Mouse (Mus musculus): ENCODE data around the gene Endov. TPM values are rescaled to one million over a fixed set of nuclear protein-coding genes. Genes with fewer than 3 reads are reported as not detected.

The Endov gene
- polyA plus RNA-seq, 1 experiment from 2014 or later, result 16.3 TPM

DNA sequence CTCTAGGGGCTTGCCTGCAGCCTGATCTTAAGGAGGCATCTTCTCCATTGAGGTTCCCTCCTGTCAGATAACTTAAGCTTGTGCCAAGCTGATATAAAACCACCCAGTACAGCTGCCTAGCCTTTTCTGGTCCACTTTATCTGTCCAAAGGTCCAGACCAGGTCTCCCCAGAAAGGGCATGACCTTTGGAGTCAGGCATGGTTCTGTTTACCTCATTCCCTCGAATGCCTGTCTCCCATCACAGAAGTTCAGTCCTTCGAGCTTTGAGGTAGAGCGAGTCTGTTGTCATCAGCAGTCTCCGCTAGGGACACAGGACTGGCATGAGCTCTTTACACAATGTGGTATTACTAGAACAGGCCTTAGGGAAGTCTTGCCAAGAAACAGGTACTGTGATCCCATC, 15.2 kb downstream of the Endov start:
- DNase-seq (ENCODE audit: low spot score), result no peak
- Histone ChIP-seq H3K27me3 (ENCODE audit: insufficient read depth, low read length) (no peaks in the 10 kb centered on the region), H3K9me3 (replicated peaks; ENCODE audit: low read length) (no peaks in the 10 kb centered on the region), H3K4me1 (replicated peaks; ENCODE audit: insufficient read depth, low read length) (no peaks in the 10 kb centered on the region), H3K4me3 (replicated peaks; ENCODE audit: low read depth, low read length) (no peak overlapping the region), H3K9ac (ENCODE audit: low read depth, low read length) (no peak overlapping the region), H3K27ac (no peak overlapping the region), H3K4me2 (ENCODE audit: low read length) (no peak overlapping the region), H3K36me3 (ENCODE audit: insufficient read depth, low read length) (peaks cover 50% of the 10 kb centered on the region; the same call in 1 of the 2 replicates)
- WGBS, result 88% methylated on average over 4 of the region's 4 CpGs
- no peak for TF ChIP-seq CTCF (IDR thresholded peaks at IDR 0.05; ENCODE audit: low read depth)
- no peak for ATAC-seq (replicated peaks; ENCODE audit: low FRiP score, low read depth)

DNA sequence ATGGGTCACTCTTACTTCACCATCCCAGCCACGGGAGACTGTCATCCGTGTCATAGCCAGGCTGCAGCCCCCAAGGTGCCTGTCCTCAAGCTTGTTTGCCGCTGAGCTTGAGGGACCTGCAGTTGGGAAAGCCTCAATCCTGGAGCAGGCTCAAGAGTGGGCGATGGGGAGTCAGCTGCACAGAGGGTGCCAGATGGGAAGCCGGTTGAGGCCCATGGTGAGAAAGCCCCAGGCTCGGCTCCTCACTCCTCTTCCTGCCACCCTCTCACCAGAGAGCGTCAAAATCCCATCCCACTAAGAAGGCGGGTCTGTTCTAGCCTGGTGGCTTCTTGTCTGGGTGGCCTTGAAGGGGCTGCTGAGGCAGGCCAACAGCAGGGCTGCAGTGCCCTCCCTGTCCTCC, 16.6 kb downstream of the Endov start:
- Histone ChIP-seq H3K4me2 (ENCODE audit: low read length) (no peak overlapping the region), H3K9ac (ENCODE audit: low read depth, low read length) (no peak overlapping the region), H3K27me3 (ENCODE audit: insufficient read depth, low read length) (0 out of 2 replicates have a peak, but pooled peaks cover 2% of the 10 kb centered on the region), H3K27ac (no peak overlapping the region), H3K9me3 (replicated peaks; ENCODE audit: low read length) (no peaks in the 10 kb centered on the region), H3K4me1 (replicated peaks; ENCODE audit: insufficient read depth, low read length) (no peaks in the 10 kb centered on the region), H3K36me3 (ENCODE audit: insufficient read depth, low read length) (peaks cover 36% of the 10 kb centered on the region; the same call in 1 of the 2 replicates), H3K4me3 (replicated peaks; ENCODE audit: low read depth, low read length) (no peak overlapping the region)
- WGBS, result 85% methylated on average over 8 of the region's 8 CpGs
- no peak for TF ChIP-seq CTCF (IDR thresholded peaks at IDR 0.05; ENCODE audit: low read depth)
- DNase-seq (ENCODE audit: low spot score), result no peak
- no peak for ATAC-seq (replicated peaks; ENCODE audit: low FRiP score, low read depth)

DNA sequence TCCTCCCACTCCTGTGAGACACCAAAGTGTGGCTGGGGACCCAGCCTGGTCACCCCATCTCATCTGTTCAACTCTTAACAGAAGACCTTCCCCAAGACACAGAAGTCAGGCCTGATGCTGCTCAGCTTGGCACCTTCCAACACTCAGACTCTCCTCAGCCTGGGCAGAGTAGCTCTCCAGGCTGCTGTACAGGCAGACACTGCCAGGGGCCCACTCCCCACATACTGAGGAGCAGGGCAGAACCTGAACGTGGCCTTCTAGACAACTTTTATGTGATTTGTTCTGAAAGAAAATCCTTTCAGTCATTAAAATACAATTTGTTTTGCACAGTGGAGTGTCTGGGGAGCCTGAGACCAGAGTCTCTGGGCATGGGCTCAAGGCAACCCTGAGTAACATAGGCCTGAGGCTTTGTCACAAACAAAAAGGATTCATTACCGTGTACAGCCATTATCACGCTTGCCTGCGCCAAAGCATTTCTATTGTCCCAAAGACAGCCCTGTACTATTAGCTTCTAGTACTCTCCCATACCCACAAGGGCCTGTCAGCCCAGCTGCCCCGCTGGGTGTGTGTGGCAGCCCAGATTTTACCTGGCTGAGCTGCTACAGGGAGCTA, 18.1 kb downstream of the Endov start:
- Histone ChIP-seq H3K27me3 (ENCODE audit: insufficient read depth, low read length) (0 out of 2 replicates have a peak, but pooled peaks cover 2% of the 10 kb centered on the region), H3K36me3 (ENCODE audit: insufficient read depth, low read length) (peaks cover 26% of the 10 kb centered on the region; the same call in 1 of the 2 replicates), H3K4me2 (ENCODE audit: low read length) (no peak overlapping the region), H3K4me3 (replicated peaks; ENCODE audit: low read depth, low read length) (no peak overlapping the region), H3K27ac (no peak overlapping the region), H3K4me1 (replicated peaks; ENCODE audit: insufficient read depth, low read length) (no peaks in the 10 kb centered on the region), H3K9me3 (replicated peaks; ENCODE audit: low read length) (no peaks in the 10 kb centered on the region), H3K9ac (ENCODE audit: low read depth, low read length) (no peak overlapping the region)
- WGBS, result 65% methylated on average over 5 of the region's 5 CpGs
- ATAC-seq (replicated peaks; ENCODE audit: low FRiP score, low read depth), result no peak
- no peak for DNase-seq (ENCODE audit: low spot score)
- TF ChIP-seq CTCF (IDR thresholded peaks at IDR 0.05; ENCODE audit: low read depth), result no peak

DNA sequence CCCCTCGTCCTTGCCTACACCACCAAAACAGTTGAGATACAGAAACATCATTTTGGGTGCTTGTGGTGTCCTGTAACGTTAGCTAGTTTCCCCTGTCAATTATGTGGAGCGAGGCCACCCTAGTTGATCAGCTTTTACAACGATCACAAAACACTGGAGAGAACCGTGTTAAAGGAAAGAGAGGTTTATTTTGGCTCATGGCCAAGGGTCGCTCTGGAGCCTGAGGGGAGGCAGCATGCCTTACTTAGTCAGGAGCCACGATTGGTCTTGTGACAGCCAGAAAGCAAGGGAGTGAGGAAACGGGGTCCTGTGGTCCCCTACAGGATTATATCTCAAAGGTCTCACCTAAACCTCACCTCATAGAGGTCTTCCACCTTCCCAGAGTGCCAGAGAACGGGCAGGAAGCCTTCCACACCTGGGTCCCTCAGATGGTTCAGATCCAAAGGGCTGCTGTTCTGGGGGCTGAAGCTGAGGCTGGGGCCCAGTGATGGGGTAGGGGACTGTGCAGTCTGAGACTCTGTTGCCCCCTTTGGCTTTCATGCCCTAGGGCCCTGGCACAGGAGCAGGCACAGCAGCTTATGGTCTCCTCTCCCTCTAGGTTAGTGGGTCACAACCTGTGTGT, 22.0 kb downstream of the Endov start:
- DNase-seq (ENCODE audit: low spot score) (no peak), ATAC-seq (replicated peaks; ENCODE audit: low FRiP score, low read depth) (no peak)
- Histone ChIP-seq H3K9me3 (replicated peaks; ENCODE audit: low read length) (no peaks in the 10 kb centered on the region), H3K36me3 (ENCODE audit: insufficient read depth, low read length) (no peaks in the 10 kb centered on the region), H3K9ac (ENCODE audit: low read depth, low read length) (no peak overlapping the region), H3K4me1 (replicated peaks; ENCODE audit: insufficient read depth, low read length) (0 out of 2 replicates have a peak, but pooled peaks cover 3% of the 10 kb centered on the region), H3K4me2 (ENCODE audit: low read length) (no peak overlapping the region), H3K4me3 (replicated peaks; ENCODE audit: low read depth, low read length) (no peak overlapping the region), H3K27ac (no peak overlapping the region), H3K27me3 (ENCODE audit: insufficient read depth, low read length) (0 out of 2 replicates have a peak, but pooled peaks cover 2% of the 10 kb centered on the region)
- no peak for TF ChIP-seq CTCF (IDR thresholded peaks at IDR 0.05; ENCODE audit: low read depth)
- WGBS, result 22% methylated on average over 9 of the region's 9 CpGs

DNA sequence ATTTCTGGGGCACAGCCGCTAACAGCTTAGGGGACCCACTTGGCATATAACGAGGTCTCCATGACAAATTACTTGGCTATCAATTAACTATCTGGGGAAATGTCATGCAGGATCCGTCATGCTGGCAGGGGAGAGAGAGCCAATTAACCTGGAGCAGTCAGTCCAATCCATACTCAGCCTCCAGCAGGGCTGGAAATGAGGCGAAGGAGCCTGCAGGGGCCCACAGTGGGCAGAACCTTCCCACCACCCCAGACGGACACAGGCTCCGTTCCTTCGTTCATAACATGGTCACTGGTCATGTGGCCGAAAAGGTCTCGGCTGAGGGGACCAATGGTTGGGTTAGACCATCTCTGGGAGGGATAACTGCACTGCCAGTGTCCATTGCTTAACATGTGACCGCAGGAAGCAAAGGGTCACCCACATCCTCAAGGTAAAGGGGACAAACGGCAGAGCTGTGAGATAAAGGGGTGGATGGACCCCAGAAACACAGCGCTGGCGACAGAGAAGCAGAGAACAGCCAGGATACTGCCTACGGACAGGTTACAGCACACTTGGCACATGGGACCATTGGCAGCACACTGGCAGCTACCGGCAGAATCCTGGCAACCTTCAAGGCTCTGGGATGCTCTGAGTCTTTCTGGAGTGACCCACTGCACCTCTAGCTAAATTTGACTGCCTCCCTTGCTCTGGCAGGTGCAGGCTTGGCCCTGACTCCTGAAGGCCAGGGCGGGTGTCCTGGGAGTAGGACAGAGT, 23.1 kb downstream of the Endov start:
- H3K9ac ChIP-seq (ENCODE audit: low read depth, low read length), result no peak overlapping the region
- H3K9me3 ChIP-seq (replicated peaks; ENCODE audit: low read length), result no peaks in the 10 kb centered on the region
- H3K4me2 ChIP-seq (ENCODE audit: low read length), result no peak overlapping the region
- no peak for TF ChIP-seq CTCF (IDR thresholded peaks at IDR 0.05; ENCODE audit: low read depth)
- H3K4me1 ChIP-seq (replicated peaks; ENCODE audit: insufficient read depth, low read length), result 0 out of 2 replicates have a peak, but pooled peaks cover 3% of the 10 kb centered on the region
- H3K36me3 ChIP-seq (ENCODE audit: insufficient read depth, low read length), result no peaks in the 10 kb centered on the region
- 53% methylated on average over 16 of the region's 16 CpGs for WGBS
- DNase-seq (ENCODE audit: low spot score) (no peak), ATAC-seq (replicated peaks; ENCODE audit: low FRiP score, low read depth) (no peak)
- H3K27ac ChIP-seq, result no peak overlapping the region
- H3K27me3 ChIP-seq (ENCODE audit: insufficient read depth, low read length), result 0 out of 2 replicates have a peak, but pooled peaks cover 2% of the 10 kb centered on the region
- H3K4me3 ChIP-seq (replicated peaks; ENCODE audit: low read depth, low read length), result no peak overlapping the region

DNA sequence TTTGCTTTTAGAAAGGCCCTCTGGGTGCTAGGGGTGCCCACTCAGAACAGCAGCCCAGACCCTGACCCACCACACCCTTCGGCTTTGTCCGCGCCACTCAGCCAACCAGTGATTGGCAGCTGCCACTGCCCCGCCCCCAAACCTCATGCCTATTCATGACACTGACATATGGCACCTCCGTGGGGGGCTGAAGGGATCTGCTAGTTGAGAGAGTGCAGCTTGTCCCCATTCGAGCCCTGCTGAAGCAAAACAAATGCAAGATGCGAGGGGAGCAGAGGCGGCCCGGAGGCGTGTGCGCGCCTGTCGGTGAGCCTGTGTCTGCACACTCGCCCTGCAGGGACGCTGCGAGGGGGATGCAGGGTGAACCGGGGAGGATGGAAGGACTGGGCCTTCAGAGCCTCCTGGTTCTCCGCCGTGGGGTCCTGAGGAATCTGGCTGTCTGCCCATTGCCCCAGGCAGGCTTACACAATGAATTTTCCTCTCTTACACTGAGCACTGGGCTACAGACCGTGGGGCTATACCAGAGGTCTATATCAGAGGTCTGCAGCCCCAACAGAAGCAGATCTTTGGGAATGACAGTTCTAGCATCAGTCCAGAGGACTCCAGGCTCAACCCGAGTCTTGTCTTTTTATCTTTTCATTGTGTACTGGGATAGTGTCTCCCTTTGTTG, 24.0 kb downstream of the Endov start:
- Histone ChIP-seq H3K9me3 (replicated peaks; ENCODE audit: low read length) (no peaks in the 10 kb centered on the region), H3K4me2 (ENCODE audit: low read length) (peak overlapping the region; percentile 47), H3K4me3 (replicated peaks; ENCODE audit: low read depth, low read length) (peak overlapping the region; percentile 10; the same call in 1 of the 2 replicates), H3K27ac (no peak overlapping the region), H3K36me3 (ENCODE audit: insufficient read depth, low read length) (no peaks in the 10 kb centered on the region), H3K27me3 (ENCODE audit: insufficient read depth, low read length) (0 out of 2 replicates have a peak, but pooled peaks cover 2% of the 10 kb centered on the region), H3K9ac (ENCODE audit: low read depth, low read length) (no peak overlapping the region), H3K4me1 (replicated peaks; ENCODE audit: insufficient read depth, low read length) (0 out of 2 replicates have a peak, but pooled peaks cover 3% of the 10 kb centered on the region)
- peak; percentile 15 for DNase-seq (ENCODE audit: low spot score)
- 7% methylated on average over 21 of the region's 21 CpGs for WGBS
- 0 out of 2 replicates have a peak, but pooled peaks have one; percentile 21 for ATAC-seq (replicated peaks; ENCODE audit: low FRiP score, low read depth)
- TF ChIP-seq CTCF (IDR thresholded peaks at IDR 0.05; ENCODE audit: low read depth), result peak; percentile 15; the same call in 1 of the 2 replicates
